Mouse (Mus musculus): Measurements from ENCODE around the gene Far1. TPM values are rescaled to one million over a fixed set of nuclear protein-coding genes. Genes with fewer than 3 reads are reported as not detected.

The Far1 gene
- 10 to 100 TPM; 42.2 to 47.1 TPM for total RNA-seq (2021)
- long read RNA-seq, experiment 1, full-length matches to known transcripts: 10 of 12 reads
- long read RNA-seq, experiment 1, partial matches to known transcripts: 1 of 12 reads
- long read RNA-seq, experiment 1, other reads (novel, unspliced or antisense): 1 of 12 reads
- long read RNA-seq, experiment 2, full-length matches to known transcripts: 17 of 22 reads
- long read RNA-seq, experiment 2, partial matches to known transcripts: 1 of 22 reads
- long read RNA-seq, experiment 2, other reads (novel, unspliced or antisense): 4 of 22 reads

DNA sequence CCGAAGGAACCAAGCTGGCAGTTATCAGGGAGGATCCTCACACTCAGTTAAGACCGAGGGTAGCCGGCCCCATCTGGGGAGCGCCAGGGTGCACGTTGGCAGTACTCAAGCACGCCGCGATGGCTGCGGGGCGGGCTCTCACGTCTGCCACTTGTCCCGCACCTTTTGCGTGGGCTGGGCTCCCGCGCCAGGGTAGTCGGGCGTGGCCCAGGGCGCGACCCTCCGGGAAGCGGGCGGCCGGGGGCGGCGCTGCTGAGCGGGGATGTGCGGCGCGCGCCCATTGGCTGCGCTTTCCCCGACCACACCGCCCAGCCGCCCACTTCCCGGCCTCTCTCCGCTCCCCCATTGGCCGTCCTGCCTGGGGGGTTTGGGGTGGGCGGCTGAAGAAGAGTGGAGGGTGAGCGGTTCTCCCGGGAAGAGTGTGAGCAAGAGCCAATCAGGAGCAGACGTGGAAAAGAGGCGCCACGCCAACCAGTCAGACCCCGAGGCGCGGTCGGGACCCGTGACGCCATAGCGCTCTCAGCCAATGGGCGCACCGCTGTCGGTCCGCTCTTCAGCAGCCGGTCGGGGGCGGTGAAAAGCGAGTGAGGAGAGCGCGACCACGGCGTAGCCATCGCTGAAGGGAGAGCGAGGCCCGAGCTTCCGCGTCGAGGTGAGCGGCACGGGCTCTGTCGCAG lies at the start of gene Far1:
Gene Far1, plus strand, starts transcription at position 549 of the 677 bp plus-strand sequence.
- DNase-seq (ENCODE audit: low spot score in 2 of 2): peak; percentile 96 to 99

DNA sequence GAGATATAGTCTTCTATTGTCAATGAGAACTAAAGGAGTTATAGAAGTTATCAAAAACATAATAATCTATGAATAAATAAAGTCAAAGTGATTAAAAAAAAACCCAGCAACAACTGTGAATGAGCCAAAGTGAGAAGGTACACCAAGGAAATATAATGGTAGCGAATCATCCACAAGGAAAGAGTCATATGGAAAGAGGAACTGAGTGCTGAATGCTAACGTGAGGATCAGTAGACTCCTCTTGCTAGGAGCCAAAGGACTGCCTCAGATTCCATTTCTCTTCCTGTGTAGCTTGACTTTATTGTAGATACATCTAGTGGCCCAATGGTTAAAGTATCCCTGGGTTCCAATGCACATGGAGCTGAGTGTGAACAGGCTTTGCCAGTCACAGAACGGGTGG lies 45.3 kb upstream of the Far1 start:
- no peak for DNase-seq (ENCODE audit: low spot score in 2 of 2)

DNA sequence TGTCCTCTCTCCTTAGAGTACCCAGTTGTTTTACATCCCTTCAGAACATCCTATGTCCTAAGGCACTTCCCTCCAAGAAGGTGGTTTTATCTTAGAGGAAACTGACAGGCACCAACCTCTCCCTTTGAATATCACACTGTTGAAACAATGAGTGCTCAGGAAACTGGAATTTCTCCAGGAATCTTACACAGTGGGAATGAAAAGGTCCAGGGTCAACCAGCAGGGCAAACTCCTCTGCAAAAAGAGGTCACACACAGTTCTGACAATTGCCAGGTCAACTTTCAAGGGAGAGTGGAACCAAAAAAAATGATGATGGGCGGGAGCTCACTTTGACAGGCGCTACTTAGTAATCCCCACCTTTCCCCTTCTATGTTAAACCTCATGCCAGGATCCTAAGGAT lies 43.0 kb upstream of the Far1 start:
- no peak for DNase-seq (ENCODE audit: low spot score in 2 of 2)

DNA sequence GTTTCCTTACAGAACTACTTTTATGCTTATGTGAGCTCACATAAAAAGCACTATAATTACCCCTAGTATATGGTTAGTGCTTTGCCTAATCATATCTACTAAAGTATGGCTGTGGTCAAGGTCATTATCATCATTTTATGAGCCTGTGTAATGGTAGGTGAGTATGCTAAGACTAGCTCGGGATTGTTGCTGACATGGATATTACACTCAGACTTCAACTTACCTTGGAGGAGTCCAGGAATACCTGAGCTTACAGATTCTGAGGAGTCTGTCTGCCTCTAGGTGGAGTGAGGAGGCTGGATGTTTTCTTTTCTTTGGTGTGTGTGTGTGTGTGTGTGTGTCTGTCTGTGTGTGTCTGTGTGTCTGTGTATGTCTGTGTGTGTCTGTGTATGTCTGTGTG lies 42.0 kb upstream of the Far1 start:
- no peak for DNase-seq (ENCODE audit: low spot score in 2 of 2)

DNA sequence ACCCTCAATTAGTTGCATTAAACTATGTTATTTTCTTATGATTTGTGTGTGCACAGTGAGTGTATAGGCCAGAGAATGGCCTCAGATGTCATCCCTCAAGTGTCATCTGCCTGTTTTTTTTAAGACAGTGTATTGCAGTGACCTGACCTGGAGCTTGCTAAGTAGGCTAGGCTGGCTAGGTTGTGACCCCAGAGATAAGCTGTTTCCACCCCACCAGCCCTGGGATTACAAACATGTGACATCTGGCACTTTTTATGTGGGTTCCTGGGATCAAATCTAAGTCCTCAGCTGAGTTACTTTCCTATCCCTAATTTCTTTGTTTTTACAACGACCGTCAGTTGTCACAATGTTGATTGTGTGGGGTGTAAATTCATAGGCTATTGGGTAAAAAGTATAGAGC lies 17.8 kb upstream of the Far1 start:
- no peak for DNase-seq (ENCODE audit: low spot score in 2 of 2)

DNA sequence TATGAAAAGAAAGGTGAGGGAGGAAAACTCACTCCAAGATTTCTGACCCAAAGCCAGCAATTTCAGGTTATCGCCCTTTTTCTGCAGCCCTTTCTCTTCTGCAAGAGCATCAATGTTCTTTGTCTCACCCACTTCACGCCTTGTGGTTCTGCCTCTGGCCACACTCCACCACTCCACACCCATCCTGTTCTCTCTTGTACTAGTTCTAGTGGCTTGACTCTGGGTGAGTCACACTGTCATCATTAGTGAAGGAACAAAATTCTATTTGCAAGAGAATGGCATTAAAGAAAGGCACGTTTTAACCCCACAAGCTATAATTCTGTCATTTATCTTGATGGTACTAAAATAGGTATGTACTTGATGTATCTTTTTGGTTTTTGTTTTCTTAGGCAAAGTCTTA lies 15.2 kb upstream of the Far1 start:
- no peak for DNase-seq (ENCODE audit: low spot score in 2 of 2)

DNA sequence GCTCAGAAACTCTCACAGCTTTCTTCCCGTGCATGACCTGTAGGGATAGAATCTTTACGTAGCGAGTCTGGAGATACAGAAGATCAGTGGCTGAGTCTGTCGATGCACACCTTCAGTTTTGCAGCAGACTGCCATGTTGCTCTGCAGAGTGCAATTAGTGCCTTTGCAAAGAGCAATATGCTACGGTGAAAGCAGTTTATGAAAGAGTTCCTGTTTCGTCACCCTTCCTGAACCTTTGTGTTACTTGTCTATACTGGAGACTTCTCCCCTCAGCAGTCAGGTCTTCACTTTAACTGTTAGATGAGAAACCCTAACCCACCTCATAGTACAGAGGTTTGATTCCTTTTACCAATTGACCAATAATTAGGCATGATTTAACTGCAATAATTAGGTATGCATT lies 13.8 kb upstream of the Far1 start:
- DNase-seq (ENCODE audit: low spot score in 2 of 2): no peak

DNA sequence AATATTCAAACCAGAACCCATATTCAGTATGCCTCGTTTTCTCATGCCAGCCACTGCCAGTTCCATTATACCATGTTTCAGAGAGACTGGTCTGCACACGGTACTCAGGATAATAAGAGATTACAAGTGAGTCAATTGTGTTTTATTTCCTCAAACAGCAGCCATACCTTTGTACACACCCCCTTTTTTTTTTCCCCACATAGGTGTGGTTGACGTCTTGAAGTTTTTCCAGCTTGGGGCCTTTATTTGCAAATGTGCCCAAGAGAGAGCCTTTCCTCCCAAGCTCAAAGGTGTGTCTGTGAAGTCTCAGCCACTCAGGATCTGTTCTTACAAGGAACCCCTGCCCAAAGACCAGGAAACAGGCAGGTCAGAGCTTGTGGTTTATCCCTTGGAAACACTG lies 11.2 kb upstream of the Far1 start:
- DNase-seq (ENCODE audit: low spot score in 2 of 2): no peak

DNA sequence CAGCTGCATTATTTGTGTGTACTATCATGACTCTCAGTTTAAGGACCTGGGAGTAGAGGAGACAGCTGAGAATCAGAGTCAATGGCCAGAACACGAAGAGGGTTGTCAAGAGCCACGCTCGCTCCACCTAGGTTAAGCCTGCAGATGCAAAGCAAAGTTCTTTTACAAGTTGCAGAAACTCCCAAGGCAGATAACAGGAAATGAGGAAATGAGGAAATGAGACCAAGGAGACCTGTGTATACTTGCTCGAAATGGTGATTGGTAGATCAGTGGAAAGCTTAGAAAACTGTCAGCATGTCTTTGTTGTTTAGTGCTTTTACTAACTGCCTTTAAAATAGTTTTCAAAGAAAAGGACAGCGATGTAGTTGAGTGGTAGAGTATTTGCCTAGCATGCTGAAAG lies 8.6 kb upstream of the Far1 start:
- no peak for DNase-seq (ENCODE audit: low spot score in 2 of 2)

DNA sequence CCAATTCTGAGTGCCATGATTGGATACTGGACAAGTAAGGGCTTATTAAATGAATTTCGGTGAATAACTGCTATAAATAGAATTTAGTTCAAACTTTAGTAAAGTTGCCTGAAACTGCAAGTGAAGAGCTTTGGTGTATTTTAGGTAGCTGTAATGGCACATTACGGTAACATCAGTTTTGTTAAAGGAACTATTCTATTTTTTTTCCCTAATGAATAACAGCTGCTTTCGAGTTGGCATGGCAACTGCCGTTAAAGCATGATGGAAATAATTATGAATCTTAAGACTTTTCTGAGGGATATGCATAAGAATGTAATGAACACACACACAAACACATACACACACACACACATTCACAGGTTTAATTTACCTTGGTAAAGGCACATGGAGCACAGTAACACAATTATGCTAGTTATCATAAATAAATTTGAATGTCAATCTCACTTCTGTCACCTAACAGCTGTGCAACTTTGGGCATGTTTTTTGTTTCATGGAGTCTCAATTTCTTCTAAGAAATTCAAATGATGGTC lies 8.1 kb upstream of the Far1 start:
- no peak for DNase-seq (ENCODE audit: low spot score in 2 of 2)

DNA sequence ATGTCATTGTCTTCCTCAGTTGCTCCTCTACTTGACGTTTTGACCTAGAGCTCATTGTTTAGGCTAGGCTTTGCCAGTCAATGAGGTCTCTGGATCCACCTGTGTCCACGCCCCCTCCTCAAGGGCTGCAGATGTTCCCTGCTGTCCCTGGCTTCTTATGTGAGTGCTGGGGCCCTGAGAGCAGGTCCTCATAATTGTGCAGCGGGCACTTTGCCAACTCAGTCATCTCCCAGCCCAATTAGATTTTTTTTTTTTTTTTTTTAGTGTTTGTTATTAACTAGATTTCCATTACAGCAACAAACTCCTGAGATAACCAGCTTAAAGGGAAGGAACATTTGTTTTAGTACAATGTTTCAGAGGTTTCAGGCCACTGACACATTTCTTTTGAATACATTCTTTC lies 5.8 kb upstream of the Far1 start:
- DNase-seq (ENCODE audit: low spot score in 2 of 2): no peak

DNA sequence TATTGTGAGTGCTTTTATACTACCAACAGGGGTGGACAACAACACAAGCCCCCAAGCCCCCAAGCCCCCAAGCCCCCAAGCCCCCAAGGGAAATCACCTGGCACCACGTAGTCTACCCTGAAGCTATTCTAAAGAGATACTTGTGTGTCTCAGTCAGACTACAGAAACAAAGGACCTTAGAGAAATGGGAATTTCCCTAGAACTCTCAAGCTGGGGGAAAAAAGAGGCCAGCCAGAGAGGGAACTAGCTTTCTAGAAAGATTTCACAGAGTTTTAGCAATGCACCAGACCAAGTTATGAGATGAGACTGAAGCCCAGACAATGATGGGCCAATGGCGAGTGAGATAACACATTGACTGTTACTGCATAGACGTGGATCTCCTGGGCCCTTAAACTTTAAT lies 2.2 kb upstream of the Far1 start:
- no peak for DNase-seq (ENCODE audit: low spot score in 2 of 2)

DNA sequence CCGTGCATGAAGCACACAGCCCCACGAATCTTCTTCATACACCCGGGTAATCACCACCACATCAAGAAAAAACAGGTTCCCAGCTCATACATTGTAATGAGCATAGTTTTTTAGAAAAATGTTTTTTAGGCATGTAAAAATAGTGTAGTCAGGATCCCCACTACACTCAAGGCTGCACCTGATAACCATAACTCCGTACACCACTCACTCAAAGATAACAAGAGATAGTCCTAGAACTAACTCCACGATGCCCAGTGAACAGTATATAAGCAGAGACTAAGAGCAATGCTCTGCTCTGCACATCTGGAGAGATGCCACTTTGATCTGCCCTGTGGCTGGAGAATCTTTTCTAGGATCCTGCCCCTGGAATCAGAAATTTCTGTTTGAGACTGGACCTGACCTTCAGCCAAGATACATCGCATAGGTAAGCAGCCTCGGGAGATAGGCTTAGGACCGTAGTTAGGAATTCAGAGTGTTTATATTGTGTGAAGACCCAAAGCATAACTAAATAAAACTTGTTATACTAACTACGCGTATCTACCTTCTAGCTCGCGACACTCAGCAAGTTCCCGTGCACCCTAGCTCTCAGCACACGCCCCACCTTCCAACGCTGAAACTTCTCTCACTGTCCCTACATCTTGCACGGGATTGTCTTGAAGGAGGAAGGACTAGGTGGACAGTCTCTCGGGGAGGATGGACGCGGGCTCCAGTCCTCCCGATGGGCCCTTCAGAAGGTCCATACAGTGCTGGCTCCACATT lies 928 bp upstream of the Far1 start:
- DNase-seq (ENCODE audit: low spot score in 2 of 2): no peak

DNA sequence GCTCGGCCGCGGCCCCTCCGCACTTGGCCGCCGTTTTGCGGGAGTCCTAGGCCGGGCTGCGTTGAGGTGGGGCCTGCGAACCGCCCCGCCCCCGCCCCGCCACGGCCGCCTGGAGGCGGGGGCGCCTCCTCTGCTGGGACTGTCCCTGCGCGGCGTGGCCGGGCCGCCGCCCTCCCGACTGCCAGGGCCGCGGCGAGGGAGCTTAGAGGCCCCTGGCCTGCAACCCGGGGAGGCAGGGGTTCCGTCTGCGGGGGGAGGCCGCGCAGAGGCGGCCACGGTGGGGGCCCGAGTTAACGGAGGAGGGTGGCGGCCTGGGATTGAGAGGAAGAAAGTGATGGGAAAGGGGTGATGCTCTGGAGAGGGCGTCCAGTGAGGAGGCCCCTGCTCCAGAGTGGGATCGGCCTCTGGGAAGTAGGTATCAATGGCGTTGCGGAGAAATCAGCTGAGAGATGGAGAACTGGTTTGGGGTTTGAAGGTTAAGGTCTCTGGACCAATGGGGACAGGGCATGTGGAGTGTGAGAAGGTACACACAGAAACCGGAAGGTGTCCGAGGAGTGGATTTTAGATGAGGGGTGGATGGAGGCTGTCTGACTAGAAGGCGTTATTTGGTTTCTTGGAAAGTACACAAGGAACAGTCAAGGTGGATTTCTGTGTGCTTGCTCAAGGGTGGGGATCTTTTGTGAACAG lies 472 bp downstream of the Far1 start:
- DNase-seq (ENCODE audit: low spot score in 2 of 2): no peak

DNA sequence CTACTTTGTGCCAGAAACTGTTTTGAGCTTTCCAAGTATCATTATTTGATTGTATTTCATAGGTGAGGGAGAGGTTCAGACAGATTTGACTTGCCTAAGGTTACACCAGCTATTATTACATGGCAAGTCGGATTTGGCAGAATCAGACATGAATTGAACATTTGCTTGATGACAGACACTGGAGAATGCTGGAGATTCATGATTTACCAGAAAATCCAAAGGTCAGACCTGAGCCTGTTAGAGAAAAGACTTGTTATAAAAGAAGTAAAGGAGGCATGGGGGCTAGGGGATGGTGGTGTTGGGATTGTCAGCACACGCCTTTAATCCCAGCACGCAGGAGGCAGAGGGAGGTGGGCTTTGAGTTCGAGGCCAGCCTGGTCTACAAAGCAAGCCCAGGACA lies 2.2 kb downstream of the Far1 start:
- DNase-seq (ENCODE audit: low spot score in 2 of 2): no peak

DNA sequence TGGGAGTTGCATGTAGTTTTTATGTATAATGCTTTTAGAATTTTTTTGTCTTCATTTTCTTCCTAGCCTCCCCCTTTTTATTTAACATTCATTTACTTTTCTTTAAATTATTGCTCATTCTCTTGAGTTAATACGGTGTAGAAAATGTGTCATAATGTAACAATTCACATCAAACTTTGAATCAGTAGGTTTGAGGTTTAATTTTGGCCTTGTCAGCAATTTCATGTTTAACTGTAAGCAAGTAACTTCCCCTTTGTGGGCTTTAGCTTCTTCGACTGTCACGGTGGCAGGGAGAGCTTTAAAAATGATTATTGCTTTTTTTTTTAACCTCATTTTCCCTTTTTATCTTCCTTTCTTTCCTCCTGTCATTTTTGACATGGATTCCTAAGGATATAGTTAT lies 4.8 kb downstream of the Far1 start:
- DNase-seq (ENCODE audit: low spot score in 2 of 2): no peak

DNA sequence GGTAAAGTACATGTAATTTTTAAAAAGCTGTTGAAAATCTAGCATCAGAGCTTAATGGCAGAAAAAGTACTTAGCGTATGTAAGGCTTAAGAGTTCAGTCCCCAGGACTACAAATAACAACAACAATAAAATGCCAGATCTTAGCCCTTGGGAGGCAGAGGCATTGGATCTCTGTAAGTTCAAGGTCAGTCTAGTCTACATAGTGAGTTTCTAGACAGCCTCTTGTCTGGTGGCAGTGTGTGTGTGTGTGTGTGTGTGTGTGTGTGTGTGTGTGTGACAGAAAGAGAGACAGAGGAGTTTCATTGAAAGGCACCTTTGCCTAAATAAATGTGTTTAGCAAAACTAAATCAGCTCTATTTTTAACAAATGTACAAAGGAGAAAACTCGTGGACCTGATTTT lies 5.3 kb downstream of the Far1 start:
- no peak for DNase-seq (ENCODE audit: low spot score in 2 of 2)

DNA sequence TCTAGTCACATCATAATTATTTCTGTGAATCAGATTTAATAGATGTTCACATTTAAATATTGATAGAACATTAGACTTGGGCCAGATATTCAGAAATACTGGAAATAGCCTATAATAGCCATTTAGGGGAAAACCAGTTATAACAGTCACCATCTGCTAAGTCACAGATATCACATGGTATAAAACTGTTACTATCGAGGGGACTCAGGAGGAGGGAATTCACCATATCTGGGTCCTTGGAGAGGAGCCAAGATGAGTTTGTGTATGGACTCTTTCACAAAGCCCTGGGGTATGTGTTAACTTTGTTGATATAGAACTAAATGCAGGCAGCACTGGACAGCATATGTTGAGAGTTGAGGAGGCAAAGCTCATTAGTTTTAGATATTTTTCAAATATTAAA lies 29.5 kb downstream of the Far1 start:
- no peak for DNase-seq (ENCODE audit: low spot score in 2 of 2)

DNA sequence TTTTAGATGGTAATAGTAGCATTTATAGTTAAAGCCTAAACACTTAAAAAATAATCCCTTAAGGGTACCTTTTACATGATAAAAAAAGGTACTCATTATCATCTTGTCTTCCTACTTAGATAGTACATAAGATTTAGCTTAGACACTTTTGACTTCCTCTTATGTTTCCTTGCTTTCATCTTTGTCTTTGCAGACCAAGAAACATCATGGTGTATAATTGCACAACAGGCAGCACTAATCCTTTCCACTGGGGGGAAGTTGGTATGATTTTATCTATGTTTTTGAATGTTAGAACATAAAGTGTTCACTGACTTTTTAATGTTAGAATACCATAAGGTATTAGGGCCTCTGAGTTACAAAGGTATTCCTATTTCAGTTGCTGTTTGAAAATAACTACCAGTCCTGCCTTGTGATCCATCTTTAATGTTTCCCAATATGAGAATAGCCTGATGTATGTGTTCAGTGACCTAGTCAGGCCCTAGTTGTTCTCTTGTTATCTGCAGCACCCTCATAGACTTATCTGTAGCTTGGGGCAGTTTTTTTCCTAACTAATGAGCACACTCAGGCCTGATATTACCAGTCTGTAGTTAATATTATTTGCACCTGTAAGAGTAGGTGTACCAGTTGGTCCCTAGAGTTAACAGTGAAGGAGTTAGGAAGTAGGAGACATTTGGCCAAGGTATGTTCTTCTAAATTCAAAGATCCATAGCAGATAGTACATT lies 38.3 kb downstream of the Far1 start:
- DNase-seq (ENCODE audit: low spot score in 2 of 2): no peak

DNA sequence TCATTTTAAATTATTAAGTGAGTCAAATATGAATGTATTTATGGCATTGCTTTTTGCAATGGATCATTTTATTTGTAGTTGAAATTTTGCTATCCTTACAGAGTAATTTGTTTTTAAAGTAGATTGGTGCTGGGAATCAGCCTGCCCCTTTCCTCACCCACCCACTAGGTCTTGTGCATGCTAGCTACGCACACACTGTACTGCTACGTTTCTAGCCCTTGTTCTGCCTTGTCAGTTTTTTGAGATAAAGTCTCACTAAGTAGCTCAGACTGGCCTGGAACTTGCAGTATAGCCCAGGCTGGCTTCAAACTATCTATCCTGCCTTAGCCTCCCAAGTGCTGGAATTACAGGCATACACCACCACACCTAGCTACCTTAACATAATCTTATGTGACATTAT lies 38.9 kb downstream of the Far1 start:
- DNase-seq (ENCODE audit: low spot score in 2 of 2): no peak

DNA sequence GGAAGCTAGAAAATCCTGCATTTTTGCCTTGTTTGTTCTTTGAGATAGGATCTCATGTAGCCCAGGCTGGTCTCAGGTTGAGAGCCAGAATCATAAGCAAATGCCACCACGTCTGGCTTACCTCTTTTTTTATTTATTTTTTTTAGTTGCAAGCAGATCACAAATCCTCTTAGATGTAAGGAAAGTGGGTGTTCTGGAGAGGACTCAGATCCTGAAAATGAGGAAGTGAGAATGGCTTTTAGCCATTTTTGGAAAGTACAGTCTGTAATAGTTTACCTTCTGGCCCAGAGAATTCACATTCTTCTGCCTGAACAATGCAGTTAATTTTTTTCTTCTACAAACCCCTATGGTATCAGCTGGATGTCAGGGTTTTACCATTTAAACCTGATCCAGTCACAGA lies 42.5 kb downstream of the Far1 start:
- no peak for DNase-seq (ENCODE audit: low spot score in 2 of 2)
